Mouse (Mus musculus) cerebellum, adult 9-10 months (tissue): Measurements from ENCODE around the gene Acsbg2.

Experiments
- DNase-seq: peaks from one replicate; pipeline ENCODE4 v3.0.0; 2022

The Acsbg2 gene

DNA sequence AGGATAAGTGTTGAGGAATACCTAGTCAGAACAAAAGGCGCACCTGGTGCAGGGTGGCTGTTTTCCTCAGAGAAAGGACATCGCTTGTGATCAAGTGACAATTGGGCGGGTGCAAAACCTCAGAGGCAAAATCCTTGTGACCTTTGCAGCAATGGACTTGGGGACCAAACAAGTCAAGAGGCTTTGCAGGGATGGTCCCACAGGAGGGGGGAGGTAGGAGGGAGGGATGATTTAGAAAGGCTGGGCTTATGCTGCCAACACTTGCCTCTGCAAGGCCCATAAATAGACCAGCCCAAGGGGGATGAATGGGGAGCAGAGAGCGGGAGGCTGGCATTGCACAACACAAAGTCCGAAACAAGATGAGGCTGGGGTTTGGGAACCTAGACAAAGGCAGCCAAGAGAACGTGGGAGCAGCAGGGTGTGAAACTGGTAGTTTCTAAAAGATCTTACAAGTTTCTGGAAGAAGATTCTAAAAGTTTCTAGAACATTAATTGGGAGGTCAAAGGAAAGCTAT, 55.2 kb downstream of the Acsbg2 start:
- no peak for DNase-seq

DNA sequence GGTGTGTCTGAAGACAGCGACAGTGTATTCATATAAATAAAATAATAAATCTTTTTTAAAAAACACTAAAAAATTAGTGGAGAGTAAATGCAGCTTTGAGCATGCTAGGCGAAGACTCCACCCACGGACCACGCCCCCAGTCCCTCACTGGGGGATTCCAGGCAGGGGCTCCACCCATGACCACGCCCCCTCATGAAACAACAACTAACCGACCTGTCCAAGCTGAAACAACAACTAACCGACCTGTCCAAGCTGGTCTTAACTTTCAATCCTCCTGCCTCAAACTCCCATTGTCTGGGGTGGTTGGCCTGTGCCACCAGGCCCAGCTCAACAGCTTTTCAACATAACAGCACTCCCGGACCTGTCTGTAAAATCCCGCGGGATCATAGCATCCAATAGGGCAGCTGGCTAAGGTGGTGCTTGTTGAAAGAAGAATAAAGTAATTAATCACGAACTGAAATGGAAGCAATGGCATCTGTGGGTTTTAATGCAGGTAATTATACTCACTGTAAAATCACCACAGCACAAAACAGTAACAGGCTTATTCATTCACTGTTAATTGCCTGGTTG, 56.1 kb downstream of the Acsbg2 start:
- no peak for DNase-seq

DNA sequence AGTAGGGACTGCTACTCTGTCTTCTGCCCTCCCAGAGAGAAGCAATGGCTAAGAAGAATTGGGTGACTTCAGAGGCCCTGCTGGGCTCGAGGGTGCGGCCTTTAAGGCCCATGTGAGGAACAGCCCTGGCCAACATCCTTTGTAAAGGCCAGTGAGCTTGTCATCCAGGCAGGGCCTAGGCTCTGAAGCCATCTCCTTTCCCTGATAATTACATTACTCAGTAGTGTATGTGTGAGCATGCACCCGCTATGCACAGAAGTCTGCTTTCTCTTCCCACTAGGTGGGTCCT, 59.2 kb downstream of the Acsbg2 start:
- DNase-seq, result no peak

DNA sequence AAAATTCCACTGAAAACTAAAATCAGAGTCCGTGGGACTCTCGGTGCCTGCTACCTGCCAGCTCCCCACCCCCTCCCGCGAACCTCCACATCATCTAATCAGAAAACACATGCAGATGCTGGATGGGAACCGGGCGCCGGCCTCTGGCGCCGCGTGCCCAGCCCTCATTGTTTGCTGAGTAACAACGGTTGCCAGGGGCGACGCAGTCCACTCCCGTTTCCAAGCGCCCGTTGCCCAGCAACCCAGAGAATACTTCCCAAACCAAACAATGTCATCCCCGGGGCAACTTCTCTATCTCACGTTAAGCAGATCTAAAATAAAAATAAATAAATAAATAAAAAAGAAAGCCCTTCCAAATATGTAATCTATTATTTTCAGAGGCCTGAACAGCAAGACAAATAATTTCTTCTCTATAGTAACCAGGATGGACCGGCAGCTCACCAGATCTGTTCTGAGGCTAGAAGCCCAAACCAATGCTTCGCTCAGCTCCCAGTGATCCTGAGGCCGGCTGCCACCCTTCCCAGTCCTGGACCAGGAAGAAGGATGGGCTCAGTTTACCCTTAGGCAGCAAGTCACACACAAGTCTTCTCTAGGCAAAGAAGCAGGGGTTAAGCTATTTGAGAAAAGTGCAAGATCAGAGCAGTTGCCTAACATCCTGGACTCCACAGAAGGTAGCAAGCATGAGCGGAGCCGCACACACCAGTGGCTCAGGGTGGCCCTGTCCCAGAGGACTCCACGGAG, 59.8 kb downstream of the Acsbg2 start:
- DNase-seq, result no peak

DNA sequence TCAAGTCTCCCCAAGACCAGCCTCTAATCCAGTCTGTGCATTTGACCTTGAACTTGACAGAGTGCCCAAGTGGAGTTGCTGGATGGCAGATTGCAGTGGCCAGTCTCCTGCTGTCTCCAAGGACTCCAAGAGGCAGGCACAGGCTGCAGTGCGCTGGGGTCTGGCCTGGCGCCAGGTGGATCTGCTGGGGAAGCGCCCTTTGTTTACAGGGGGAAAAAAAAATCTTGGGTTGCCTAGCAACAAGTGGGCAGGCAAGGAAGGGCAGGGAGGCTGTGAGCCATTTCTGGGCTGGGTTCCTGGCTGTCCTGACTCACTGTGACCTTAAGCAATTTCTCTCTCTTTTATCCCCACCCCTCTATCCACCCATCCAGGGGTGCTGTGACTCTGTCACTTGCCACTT, 64.0 kb downstream of the Acsbg2 start:
- peak; percentile 62 for DNase-seq

DNA sequence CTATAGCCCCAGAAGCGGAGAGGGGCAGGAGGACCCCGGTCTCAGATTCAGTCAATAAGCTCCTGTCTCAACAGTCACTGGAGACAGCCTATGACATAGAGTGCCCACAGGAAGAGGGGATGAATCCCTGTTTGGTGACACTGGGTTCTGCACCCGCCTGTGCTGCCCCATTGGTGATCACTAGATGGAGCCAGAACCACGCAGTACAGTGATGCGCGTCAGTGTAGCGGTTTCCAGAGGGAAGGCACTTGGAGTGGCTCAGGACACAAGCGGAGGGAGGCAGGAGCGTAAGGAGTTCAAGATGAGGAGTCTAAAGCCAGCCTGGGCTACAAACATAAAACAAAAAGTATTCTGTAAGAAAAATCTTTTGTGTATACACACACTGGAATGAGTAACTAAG, 65.7 kb downstream of the Acsbg2 start:
- peak; percentile 79 for DNase-seq

DNA sequence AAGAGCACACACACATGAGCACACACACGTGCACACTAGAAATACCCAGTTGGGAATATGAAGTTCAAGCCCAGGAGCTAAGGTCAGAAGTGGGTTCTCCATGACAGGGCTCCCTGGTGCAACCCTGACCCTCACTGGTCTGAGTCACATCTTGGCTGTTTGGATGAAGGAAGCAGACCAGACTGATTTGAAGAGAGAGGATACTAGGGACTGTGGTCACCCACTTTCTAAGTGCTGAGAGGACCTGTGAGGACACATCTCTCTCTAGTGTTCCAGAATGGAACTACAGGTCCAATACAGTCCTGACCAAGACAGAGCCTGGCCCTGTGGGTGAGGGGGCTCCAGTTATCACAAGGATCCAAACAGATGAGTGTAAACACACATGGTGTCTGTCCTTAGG, 68.5 kb downstream of the Acsbg2 start:
- no peak for DNase-seq

DNA sequence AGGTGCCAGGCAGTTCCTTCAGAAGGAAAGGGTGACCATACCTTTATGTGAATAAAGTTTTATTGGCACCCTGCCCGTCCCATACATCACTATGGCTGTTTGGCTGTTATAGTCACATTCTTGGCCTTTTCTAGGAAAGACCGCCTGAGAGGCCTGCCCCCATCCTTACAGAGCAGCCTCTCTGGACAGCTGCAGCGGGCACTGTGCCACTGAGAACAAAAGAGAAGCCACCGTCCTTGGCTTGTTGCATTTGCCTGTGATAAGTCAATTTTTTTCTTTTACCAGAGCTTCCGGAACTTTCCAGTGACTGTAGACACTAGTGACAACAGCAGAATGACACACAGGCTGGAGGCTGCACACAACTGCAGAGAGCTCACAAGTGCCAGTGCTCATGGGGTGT, 69.3 kb downstream of the Acsbg2 start:
- no peak for DNase-seq

DNA sequence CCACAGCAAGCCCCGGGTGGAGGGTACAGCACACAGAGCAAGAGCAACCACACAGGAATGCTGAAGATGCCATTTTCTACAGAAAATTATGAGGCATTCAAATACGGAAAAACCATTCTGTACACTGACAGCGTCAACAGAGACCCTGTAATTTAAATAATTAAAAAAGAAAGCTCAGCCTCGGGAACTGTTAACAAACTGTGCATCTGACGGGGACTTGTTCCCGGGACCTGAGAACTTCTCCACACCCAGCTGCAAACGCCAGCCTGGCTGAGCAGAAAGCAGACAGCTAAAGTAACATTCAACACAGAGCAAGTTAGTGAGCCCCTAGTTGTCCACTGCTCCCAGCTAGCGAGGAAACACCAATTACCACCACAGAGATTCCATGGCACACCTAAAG, 72.2 kb downstream of the Acsbg2 start:
- DNase-seq, result no peak

DNA sequence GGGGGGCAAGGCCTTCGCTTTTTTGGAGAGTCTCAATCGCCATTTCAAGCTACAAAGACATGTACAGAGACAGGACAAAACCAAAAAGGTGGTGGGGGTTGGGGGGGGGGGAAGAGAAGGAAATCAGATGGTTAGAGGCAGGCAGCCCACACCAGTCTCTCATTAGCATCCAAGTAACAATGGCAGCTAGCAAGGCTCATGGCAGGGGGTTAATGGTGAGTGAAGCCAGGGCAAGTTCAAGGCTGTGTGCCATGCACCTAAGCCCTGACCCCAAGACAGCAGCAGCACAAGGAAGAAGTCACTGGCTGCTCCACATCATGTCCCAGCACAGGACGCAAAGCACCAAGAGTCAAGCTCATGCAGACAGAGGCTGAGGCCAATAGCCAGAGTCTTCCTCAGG, 75.0 kb downstream of the Acsbg2 start:
- DNase-seq, result no peak

DNA sequence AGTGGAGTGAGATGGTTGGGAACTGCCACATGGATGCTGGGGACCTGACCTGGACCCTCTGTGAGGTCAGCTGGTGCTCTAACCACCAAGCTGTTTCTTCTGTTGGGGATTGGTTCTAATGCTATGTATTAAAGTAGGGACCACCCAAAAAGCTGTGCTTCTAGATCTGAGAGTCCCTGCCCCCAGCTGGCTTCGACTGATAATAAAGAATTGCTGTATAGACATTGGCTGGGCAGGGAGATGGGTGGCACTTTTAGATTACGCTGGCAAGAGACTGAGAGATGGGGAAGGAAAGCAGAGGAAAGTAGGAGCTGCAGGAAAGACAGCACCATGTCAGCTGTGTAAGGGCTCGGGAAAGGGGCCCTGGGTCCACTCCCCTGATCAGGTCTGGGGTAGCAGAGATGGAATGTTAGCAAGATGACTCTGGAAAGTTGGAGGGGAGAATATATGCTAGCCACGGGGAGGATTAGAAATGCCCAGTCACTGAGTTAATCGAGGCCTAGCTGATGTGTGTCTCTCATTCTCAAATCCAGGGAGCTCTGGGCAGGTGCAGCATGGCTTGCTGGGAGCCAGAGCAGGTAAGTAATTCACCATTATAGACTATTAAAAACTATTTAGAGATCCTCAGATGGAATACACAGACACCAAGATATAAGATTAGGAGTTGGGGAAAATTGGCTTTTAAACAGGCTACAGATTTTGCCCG, 80.5 kb downstream of the Acsbg2 start:
- DNase-seq, result no peak
